Mouse (Mus musculus): Measurements from ENCODE around the gene Pcbp3. TPM values are rescaled to one million over a fixed set of nuclear protein-coding genes. Genes with fewer than 3 reads are reported as not detected.
A peak's percentile ranks its signal among the peaks of the same experiment; 100 is the strongest.

The Pcbp3 gene
- polyA plus RNA-seq, 1 experiment from 2014 or later, result 43.5 TPM

GRCm38 (mm10) chr10:76732391-76732790 is 229.3 kb downstream of the Pcbp3 start:
- no peak for ATAC-seq
- Histone ChIP-seq H3K4me2 (replicated peaks) (no peak overlapping the region), H3K27ac (peak overlapping the region; percentile 93), H3K9ac (peak overlapping the region; percentile 12), H3K27me3 (replicated peaks) (no peaks in the 10 kb centered on the region), H3K4me3 (replicated peaks) (no peak overlapping the region), H3K36me3 (no peaks in the 10 kb centered on the region), H3K9me3 (no peaks in the 10 kb centered on the region), H3K4me1 (replicated peaks) (peaks cover 37% of the 10 kb centered on the region)
- 55% methylated on average over 6 of the region's 6 CpGs for WGBS

GRCm38 (mm10) chr10:76731621-76732239 is 230.0 kb downstream of the Pcbp3 start:
- no peaks in the 10 kb centered on the region for H3K27me3 ChIP-seq (replicated peaks)
- H3K9ac ChIP-seq, result peak overlapping the region; percentile 12; the same call in 1 of the 2 replicates
- no peak for ATAC-seq
- H3K36me3 ChIP-seq, result no peaks in the 10 kb centered on the region
- WGBS, result 48% methylated on average over 20 of the region's 20 CpGs
- H3K4me1 ChIP-seq (replicated peaks), result peaks cover 39% of the 10 kb centered on the region
- no peaks in the 10 kb centered on the region for H3K9me3 ChIP-seq
- no peak overlapping the region for H3K4me3 ChIP-seq (replicated peaks)
- H3K4me2 ChIP-seq (replicated peaks), result no peak overlapping the region
- H3K27ac ChIP-seq, result peak overlapping the region; percentile 93

GRCm38 (mm10) chr10:76729631-76730620 is 231.8 kb downstream of the Pcbp3 start:
- Histone ChIP-seq H3K27ac (no peak overlapping the region), H3K36me3 (no peaks in the 10 kb centered on the region), H3K4me2 (replicated peaks) (no peak overlapping the region), H3K9me3 (no peaks in the 10 kb centered on the region), H3K4me1 (replicated peaks) (peaks cover 39% of the 10 kb centered on the region), H3K9ac (no peak overlapping the region), H3K4me3 (replicated peaks) (no peak overlapping the region), H3K27me3 (replicated peaks) (no peaks in the 10 kb centered on the region)
- no peak for ATAC-seq
- 76% methylated on average over 19 of the region's 19 CpGs for WGBS

DNA sequence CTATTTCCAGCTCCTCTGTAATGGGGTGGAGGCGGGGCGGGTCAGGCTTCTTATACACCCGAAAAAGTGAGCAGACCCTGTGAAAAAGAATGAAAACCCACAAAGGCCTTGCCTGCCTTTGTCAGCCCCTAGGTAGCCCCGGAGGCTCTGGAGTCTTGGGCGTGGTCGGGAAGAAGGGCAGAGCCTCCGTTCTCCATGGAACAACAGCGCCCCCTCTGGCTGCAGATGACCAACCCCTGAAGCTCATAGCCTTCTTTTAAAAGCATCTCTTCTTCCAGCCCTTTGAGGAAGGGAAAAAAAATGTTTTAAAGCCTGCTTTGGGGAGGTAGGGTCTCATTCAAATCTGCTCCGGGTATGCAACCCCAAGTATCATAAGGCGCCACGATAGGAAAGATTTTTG is 233.3 kb downstream of the Pcbp3 start:
- H3K9ac ChIP-seq, result no peak overlapping the region
- ATAC-seq, result no peak
- H3K27ac ChIP-seq, result peak overlapping the region; percentile 19; the same call in 1 of the 2 replicates
- peaks cover 38% of the 10 kb centered on the region for H3K4me1 ChIP-seq (replicated peaks)
- H3K9me3 ChIP-seq, result no peaks in the 10 kb centered on the region
- no peaks in the 10 kb centered on the region for H3K27me3 ChIP-seq (replicated peaks)
- no peak overlapping the region; the same call in 1 of the 2 replicates for H3K4me2 ChIP-seq (replicated peaks)
- H3K36me3 ChIP-seq, result 0 out of 2 replicates have a peak, but pooled peaks cover under 1% of the 10 kb centered on the region
- WGBS, result 24% methylated on average over 11 of the region's 11 CpGs
- no peak overlapping the region for H3K4me3 ChIP-seq (replicated peaks)

DNA sequence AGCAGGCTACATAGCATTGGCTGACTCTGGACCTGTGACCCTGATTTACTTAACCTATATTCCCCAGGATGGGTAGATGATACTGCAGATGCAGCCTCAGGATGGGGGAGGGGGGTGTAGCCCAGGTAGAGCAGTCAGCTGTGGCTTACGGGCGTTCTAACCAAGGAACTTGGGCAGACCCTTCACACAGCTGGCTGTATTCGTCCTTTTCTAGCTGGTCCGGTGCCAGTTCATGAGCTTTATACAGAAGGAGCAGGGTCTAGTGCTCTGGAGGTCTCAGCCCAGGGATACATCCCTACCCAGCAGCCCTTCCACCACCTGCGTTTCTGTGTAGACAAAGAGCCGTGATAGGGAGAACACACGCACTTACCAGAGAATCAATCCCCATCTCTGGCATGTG is 234.4 kb downstream of the Pcbp3 start:
- H3K9me3 ChIP-seq, result no peaks in the 10 kb centered on the region
- H3K4me1 ChIP-seq (replicated peaks), result peaks cover 38% of the 10 kb centered on the region
- WGBS, result 84% methylated on average over 7 of the region's 7 CpGs
- H3K4me3 ChIP-seq (replicated peaks), result no peak overlapping the region
- no peak for ATAC-seq
- no peak overlapping the region for H3K4me2 ChIP-seq (replicated peaks)
- H3K36me3 ChIP-seq, result peaks cover 10% of the 10 kb centered on the region; the same call in 1 of the 2 replicates
- no peak overlapping the region for H3K9ac ChIP-seq
- H3K27ac ChIP-seq, result no peak overlapping the region
- H3K27me3 ChIP-seq (replicated peaks), result no peaks in the 10 kb centered on the region

DNA sequence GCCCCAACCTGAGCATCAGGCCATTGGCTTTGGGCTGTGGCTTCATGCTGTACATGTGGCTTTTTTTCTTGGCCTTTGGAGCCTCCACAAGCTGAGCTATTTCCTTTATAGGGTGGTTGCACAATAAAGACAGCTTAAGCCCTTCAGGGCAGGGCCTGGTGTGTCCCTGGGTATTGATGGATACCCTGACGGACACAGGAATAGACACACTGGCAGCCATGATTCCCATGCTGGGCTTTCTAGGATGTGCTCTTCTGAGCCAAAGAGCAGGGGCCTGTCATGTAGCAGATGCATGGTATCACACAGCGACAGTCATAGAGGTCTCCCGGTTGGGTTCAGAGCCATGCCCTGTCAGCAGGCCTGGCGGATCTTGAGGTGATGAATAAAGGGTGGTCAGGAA is 234.8 kb downstream of the Pcbp3 start:
- H3K4me3 ChIP-seq (replicated peaks), result no peak overlapping the region
- H3K27ac ChIP-seq, result 0 out of 2 replicates have a peak overlapping the region, but pooled peaks have one; percentile 44
- H3K9ac ChIP-seq, result no peak overlapping the region
- no peaks in the 10 kb centered on the region for H3K27me3 ChIP-seq (replicated peaks)
- WGBS, result 83% methylated on average over 4 of the region's 4 CpGs
- peaks cover 13% of the 10 kb centered on the region; the same call in 1 of the 2 replicates for H3K36me3 ChIP-seq
- no peaks in the 10 kb centered on the region for H3K9me3 ChIP-seq
- no peak overlapping the region for H3K4me2 ChIP-seq (replicated peaks)
- no peak for ATAC-seq
- H3K4me1 ChIP-seq (replicated peaks), result peaks cover 34% of the 10 kb centered on the region

DNA sequence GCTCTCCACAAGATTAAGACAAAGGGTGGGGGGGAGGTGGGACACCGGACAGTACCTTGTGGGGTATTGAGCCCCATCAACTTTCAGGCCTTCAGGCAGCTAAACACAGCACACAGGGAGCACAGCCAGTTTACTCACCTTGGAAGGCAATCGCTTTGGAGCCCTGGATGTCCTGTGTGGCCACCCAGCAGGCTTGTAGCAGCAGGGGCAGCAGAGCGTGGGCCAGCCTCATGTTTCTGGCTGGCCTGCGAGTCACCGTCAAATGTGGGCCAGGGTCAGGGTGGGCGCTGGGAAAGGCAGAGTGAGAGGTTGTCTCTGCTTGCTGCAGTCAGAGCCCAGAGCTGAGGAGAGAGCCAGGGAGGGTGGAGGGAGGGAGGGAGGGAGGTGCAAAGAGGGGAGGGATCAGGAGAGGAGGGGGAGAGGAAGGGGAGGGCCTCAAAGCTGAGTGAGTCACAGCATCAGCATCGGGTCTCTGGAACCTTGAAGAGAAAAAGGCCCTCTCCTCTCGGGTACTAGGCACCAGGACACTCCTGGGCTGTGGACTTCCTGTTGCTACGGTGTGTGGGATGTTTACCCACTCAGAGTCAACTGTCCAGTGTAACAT is 235.9 kb downstream of the Pcbp3 start, which contains the start of gene Col6a1:
Gene Col6a1 (minus strand): TSS at position 487 of the 604 bp plus-strand sequence.
- 21% methylated on average over 9 of the region's 9 CpGs for WGBS
- peak; percentile 78 for ATAC-seq
- H3K9me3 ChIP-seq, result no peaks in the 10 kb centered on the region

GRCm38 (mm10) chr10:76725097-76725496 is 236.6 kb downstream of the Pcbp3 start:
- Histone ChIP-seq H3K4me3 (replicated peaks) (peak overlapping the region; percentile 47), H3K4me1 (replicated peaks) (peaks cover 28% of the 10 kb centered on the region), H3K9me3 (no peaks in the 10 kb centered on the region), H3K27me3 (replicated peaks) (no peaks in the 10 kb centered on the region), H3K4me2 (replicated peaks) (peak overlapping the region; percentile 68), H3K9ac (peak overlapping the region; percentile 74), H3K36me3 (peaks cover 24% of the 10 kb centered on the region; the same call in 1 of the 2 replicates), H3K27ac (peak overlapping the region; percentile 79)
- WGBS, result 80% methylated on average over 2 of the region's 2 CpGs
- no peak for ATAC-seq

More for the DNA sequence above, 235.9 kb downstream of the Pcbp3 start, which contains the start of gene Col6a1:
- H3K4me2 ChIP-seq (replicated peaks), result peak within 1 kb of the TSS; percentile 68
- H3K9ac ChIP-seq, result peak within 1 kb of the TSS; percentile 74
- H3K27ac ChIP-seq, result peak within 1 kb of the TSS; percentile 79
- H3K4me1 ChIP-seq (replicated peaks), result peaks cover 28% of the 10 kb centered on the region
- peaks cover 22% of the 10 kb centered on the region; the same call in 1 of the 2 replicates for H3K36me3 ChIP-seq
- peak within 1 kb of the TSS; percentile 47 for H3K4me3 ChIP-seq (replicated peaks)
- no peaks in the 10 kb centered on the region for H3K27me3 ChIP-seq (replicated peaks)

DNA sequence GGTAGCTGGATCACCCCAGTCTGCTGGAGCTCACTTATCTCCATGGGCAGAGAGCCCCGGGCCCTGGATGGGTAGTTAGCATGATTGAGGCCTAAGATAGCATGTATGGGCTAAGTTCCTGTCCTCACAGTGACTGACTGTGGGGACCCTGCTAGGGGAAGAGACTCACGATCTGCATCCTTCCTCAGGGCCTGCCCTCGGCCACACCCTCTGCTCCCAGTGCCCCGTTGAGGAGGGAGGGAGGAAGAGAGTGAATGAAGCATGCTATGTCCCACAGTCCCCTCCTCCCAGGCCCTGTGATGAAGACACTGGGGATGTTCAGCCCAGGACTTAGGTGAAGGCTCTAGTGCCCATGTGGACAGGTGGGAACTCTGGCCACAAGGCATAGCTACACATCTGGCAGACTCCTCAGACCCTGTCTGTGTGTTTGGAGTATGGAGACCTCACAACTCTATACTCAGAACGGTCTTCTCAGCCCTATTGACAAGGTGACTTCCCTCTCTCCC is 237.4 kb downstream of the Pcbp3 start:
- Histone ChIP-seq H3K27me3 (replicated peaks) (no peaks in the 10 kb centered on the region), H3K9me3 (no peaks in the 10 kb centered on the region), H3K4me3 (replicated peaks) (peak overlapping the region; percentile 47), H3K9ac (peak overlapping the region; percentile 74), H3K36me3 (peaks cover 32% of the 10 kb centered on the region; the same call in 1 of the 2 replicates), H3K4me2 (replicated peaks) (peak overlapping the region; percentile 68), H3K4me1 (replicated peaks) (peaks cover 28% of the 10 kb centered on the region), H3K27ac (no peak overlapping the region)
- no peak for ATAC-seq
- WGBS, result 37% methylated on average over 5 of the region's 5 CpGs

GRCm38 (mm10) chr10:76722751-76723450 is 238.8 kb downstream of the Pcbp3 start:
- Histone ChIP-seq H3K4me2 (replicated peaks) (0 out of 2 replicates have a peak overlapping the region, but pooled peaks have one; percentile 68), H3K27me3 (replicated peaks) (no peaks in the 10 kb centered on the region), H3K4me3 (replicated peaks) (no peak overlapping the region), H3K27ac (no peak overlapping the region), H3K36me3 (peaks cover 37% of the 10 kb centered on the region; the same call in 1 of the 2 replicates), H3K4me1 (replicated peaks) (peaks cover 24% of the 10 kb centered on the region), H3K9ac (no peak overlapping the region), H3K9me3 (no peaks in the 10 kb centered on the region)
- no peak for ATAC-seq
- 82% methylated on average over 18 of the region's 18 CpGs for WGBS

GRCm38 (mm10) chr10:76721746-76722145 is 239.9 kb downstream of the Pcbp3 start:
- ATAC-seq, result no peak
- Histone ChIP-seq H3K9ac (no peak overlapping the region), H3K4me3 (replicated peaks) (no peak overlapping the region), H3K27me3 (replicated peaks) (no peaks in the 10 kb centered on the region), H3K4me1 (replicated peaks) (peaks cover 17% of the 10 kb centered on the region; the same call in 1 of the 2 replicates), H3K9me3 (no peaks in the 10 kb centered on the region), H3K36me3 (peaks cover 42% of the 10 kb centered on the region; the same call in 1 of the 2 replicates), H3K4me2 (replicated peaks) (no peak overlapping the region), H3K27ac (no peak overlapping the region)
- 94% methylated on average over 6 of the region's 6 CpGs for WGBS
